Mouse (Mus musculus) cortical plate, adult 2 months (tissue): ENCODE data around the gene Mcts1. TPM values are rescaled to one million over a fixed set of nuclear protein-coding genes. Genes with fewer than 3 reads are reported as not detected.

ENCODE experiments used
- H3K27ac ChIP-seq: fragments of 200-500 bp; 2 replicates; pipeline ENCODE4 v1.5.1; 2012; ENCODE audit warnings: low read length, control low read depth, inconsistent platforms; ENCODE audit not compliant: insufficient read depth
- H3K4me1 ChIP-seq: fragments of 200-500 bp; 2 replicates; pipeline ENCODE4 v1.6.1; 2011; ENCODE audit warnings: low read length; ENCODE audit not compliant: control insufficient read depth, insufficient read depth
- H3K4me3 ChIP-seq: fragments of 200-500 bp; 2 replicates; pipeline ENCODE4 v1.5.1; 2011; ENCODE audit warnings: mild to moderate bottlenecking, low read length, control low read depth; ENCODE audit not compliant: insufficient read depth
- CTCF ChIP-seq: fragments of 200-500 bp; IDR thresholded peaks from 2 replicates; pipeline ENCODE4 v1.5.1; 2011; ENCODE audit warnings: mild to moderate bottlenecking, control low read depth, low read length; ENCODE audit not compliant: insufficient read depth; ENCODE audit errors: extremely low read depth
- POLR2A ChIP-seq: fragments of 200-500 bp; IDR thresholded peaks from 2 replicates; pipeline ENCODE4 v1.6.1; 2011; ENCODE audit warnings: mild to moderate bottlenecking, low read length, control low read depth; ENCODE audit not compliant: insufficient read depth; ENCODE audit errors: extremely low read depth
- polyA plus RNA-seq: library from polyadenylated mRNA; depleted of rRNA; stranded (reverse); fragments of >200 nt; gene quantifications from 2 replicates; pipeline ENCODE4 v1.2.3, GENCODE M21; 2012

The Mcts1 gene
- polyA plus RNA-seq, 1 experiment, result 78.6 TPM

DNA sequence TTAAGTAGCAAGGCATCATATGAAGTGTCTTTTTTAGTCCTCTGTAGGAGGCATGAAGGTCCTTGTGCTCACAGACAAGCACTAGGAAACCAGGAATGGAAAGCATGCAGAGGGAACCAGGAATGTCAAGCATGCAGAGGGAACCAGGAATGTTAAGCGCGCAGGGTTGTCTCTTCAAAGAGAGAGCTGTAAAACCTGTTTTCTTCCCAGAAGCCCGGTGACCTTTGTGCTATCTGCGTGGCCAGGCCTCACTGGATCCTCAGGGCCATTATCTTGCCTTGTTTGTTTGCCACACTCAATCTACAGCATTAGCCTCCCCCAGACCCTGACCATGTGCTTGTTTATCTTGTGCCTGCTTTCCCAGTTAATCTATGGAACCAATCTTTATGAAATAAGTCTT lies 10.6 kb upstream of the Mcts1 start:
- H3K4me3 ChIP-seq, result no peak overlapping the region
- H3K4me1 ChIP-seq, result no peaks in the 10 kb centered on the region
- TF ChIP-seq POLR2A (no peak), CTCF (no peak)

DNA sequence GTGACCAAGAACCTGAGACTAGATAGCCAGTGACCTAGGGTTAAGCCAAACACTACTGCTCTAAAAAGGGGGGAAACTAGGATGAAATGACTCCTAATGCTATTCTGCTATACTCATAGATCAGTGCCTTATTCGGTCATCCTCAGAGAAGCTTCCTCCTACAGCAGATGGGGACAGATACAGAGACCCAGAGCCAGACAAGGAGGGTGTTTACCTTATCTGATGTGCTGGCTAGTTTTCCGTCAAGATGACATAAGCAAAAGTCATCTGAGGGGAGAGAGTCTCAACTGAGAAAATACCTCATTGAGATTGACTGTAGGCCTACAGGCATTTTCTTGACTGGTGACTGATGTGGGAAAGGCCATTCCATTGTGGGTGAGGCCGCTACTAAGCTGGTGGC lies 8.6 kb upstream of the Mcts1 start:
- no peak overlapping the region for H3K4me3 ChIP-seq
- H3K4me1 ChIP-seq, result no peaks in the 10 kb centered on the region
- no peak overlapping the region for H3K27ac ChIP-seq
- TF ChIP-seq CTCF, result no peak
- no peak for TF ChIP-seq POLR2A

More for the DNA sequence above, 10.6 kb upstream of the Mcts1 start:
- no peak overlapping the region for H3K27ac ChIP-seq

DNA sequence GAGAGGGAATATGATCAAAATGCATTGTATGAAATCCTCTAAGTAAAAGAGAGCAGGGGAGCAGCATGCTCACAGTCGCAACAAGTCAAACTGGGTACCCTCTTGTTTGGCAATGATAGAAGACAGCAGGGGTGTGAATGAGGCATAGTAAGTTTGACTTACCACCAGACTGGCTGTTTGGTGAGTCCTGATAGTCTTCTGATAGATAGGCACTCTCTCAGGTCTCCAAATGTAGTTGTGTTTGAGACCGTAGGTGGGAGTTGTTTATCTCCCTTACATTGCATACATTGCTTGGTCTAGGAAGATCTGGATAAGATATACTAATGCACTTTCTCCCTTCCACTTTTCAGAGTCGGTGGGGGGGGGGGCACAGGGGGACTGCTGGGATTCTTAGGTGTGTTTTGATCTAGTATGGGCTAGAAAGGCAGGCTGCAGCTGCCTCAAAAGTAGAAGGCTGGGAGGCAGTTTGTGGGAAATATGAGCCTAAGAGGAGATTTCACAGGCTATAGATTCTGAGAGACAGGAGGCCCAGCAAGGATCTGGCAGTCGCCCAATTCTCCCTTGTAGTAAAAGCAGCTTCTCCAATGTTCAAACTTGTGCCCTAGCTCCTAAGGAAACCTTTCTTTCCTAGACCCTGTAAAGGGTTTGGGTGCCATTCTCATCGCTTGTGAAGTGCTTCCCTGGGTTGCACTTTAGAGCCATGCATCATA lies 7.0 kb upstream of the Mcts1 start:
- Histone ChIP-seq H3K4me3 (no peak overlapping the region), H3K27ac (no peak overlapping the region), H3K4me1 (no peaks in the 10 kb centered on the region)
- TF ChIP-seq POLR2A (no peak), CTCF (no peak)

- H3K4me3 ChIP-seq, result peak overlapping the region; percentile 82
- TF ChIP-seq CTCF (no peak), POLR2A (no peak)
Observed at GRCm38 (mm10) chrX:38600995-38601369, 604 bp downstream of the Mcts1 start.

GRCm38 (mm10) chrX:38634801-38635637 lies 34.6 kb downstream of the Mcts1 start, which contains the start of gene C1galt1c1:
TSS of gene C1galt1c1 (minus strand) at chrX:38635087.
- H3K27ac ChIP-seq, result peak within 1 kb of the TSS; percentile 93
- peak within 1 kb of the TSS; percentile 95 for H3K4me3 ChIP-seq
- TF ChIP-seq POLR2A (peak; percentile 57), CTCF (no peak)
- H3K4me1 ChIP-seq, result no peaks in the 10 kb centered on the region

More at GRCm38 (mm10) chrX:38600995-38601369, 604 bp downstream of the Mcts1 start:
- Histone ChIP-seq H3K27ac (peak overlapping the region; percentile 64), H3K4me1 (no peaks in the 10 kb centered on the region)

GRCm38 (mm10) chrX:38635638-38635931 lies 35.2 kb downstream of the Mcts1 start:
- no peaks in the 10 kb centered on the region for H3K4me1 ChIP-seq
- TF ChIP-seq CTCF, result no peak
- H3K27ac ChIP-seq, result no peak overlapping the region
- H3K4me3 ChIP-seq, result peak overlapping the region; percentile 95; the same call in 1 of the 2 replicates

GRCm38 (mm10) chrX:38641435-38641834 lies 41.1 kb downstream of the Mcts1 start:
- H3K4me1 ChIP-seq, result no peaks in the 10 kb centered on the region
- H3K4me3 ChIP-seq, result no peak overlapping the region
- no peak overlapping the region for H3K27ac ChIP-seq
- TF ChIP-seq POLR2A (no peak), CTCF (no peak)

DNA sequence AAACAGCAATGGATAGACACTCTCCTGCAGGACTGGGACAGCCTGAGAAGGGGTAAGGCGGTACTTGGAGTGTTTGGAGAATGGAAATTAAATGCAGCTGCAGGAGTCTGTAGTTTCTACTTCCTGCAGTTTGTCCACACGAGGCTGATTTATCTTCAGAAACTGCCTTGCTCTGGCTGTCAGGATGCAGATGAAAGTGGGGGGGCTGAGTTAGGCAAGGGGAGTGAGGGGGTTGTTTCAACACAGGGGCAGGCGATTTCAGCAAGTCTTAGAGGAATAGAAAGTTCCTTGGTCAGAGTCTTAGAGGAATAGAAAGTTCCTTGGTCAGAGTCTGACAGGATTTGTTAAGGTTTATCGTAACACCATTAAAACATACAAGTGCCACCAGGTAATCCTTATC lies 41.8 kb downstream of the Mcts1 start:
- Histone ChIP-seq H3K4me3 (no peak overlapping the region), H3K27ac (no peak overlapping the region), H3K4me1 (no peaks in the 10 kb centered on the region)
- no peak for TF ChIP-seq CTCF
- no peak for TF ChIP-seq POLR2A

DNA sequence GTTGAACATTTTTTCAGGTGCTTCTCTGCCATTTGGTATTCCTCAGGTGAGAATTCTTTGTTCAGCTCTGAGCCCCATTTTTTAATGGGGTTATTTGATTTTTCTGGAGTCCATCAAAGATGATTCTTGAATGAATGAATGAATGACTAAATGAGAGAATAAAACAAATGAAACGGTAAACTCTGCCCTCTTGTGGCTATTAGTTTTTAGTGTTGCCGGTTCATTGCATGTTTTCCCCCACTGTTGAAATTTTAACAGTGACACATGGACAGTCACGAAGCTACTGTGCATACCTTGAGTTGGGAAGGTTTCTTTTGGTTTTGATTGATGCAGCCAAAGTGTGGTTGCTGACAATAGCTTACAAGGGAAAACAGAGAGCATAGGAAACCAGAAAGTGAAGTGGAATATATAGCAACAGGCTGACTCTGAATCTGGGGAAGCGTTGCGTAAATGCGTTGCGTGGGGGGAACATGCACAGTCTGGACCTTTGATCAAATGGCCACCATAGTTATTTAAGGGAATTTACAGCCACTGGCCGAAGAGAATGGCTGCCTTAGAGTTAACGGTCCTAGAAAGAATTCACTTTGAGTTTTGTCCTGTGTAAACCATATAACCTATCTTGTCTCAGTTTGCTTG lies 50.1 kb downstream of the Mcts1 start:
- Histone ChIP-seq H3K4me1 (no peaks in the 10 kb centered on the region), H3K27ac (no peak overlapping the region), H3K4me3 (no peak overlapping the region)
- TF ChIP-seq POLR2A (no peak), CTCF (no peak)
